In the genomic region with DNA sequence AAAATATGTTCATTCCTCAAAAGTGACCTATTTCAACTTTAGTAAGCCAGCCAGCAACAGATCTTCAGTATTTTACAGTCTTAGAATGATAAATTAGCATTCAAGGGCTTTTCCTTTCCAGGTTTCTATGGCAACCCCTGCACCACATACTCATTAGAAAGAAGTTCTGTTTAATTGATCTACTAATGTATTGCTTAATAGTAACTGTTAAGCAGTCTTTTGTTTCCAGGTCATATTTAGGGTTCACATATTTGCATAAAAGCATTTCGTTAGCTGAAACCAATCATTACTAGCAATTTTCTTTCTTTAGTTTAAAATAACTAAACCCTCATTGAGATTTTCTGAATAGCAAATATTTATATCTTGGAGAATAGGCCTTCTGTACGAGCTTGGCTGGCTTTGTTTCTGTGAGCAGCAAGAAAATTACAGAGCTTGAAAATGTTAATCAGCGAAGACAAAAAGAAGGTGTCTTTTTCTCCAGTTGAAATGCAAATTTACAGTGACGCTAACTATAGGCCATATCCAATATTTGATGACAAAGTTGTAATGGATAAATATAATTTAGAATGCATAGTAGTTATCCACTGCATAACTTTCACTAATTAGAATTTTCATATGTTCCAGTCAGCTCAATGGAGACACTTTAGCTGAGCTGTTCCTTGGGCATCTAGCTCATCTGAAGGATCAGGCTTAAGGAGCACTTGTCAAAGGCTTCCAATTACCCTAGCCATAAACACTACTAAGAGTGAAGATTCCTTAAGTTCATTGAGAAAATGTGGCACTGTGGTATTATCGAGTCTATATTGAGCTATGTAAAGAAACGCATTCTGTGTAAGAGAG, we compare ENCODE assay signal across 25 mouse cellular contexts.
DNase-seq lines count a peak whose midpoint lies in the region; ATAC-seq and TF ChIP-seq lines count a peak whose summit lies in the region.
"Had no signal": no experiment of that assay in that cellular context is flagged by ENCODE, and none has a peak within 500 bp of the region (broad histone marks: within the 10 kb centered on the region; RNA-seq: fewer than 3 reads in every experiment).

No protein-coding gene starts in this region.

- no peaks in the 10 kb centered on the region for H3K27me3 ChIP-seq in midbrain, embryonic 12.5 days
- H3K27me3 ChIP-seq in midbrain, embryonic 13.5 days = no peaks in the 10 kb centered on the region
- H3K27me3 ChIP-seq in forebrain, embryonic 12.5 days = 0 out of 2 replicates have a peak, but pooled peaks cover 4% of the 10 kb centered on the region
- H3K27me3 ChIP-seq in forebrain, postnatal 0 days (ENCODE audit: insufficient read depth, low read length) = 0 out of 2 replicates have a peak, but pooled peaks cover 4% of the 10 kb centered on the region
- H3K27me3 ChIP-seq: embryonic facial prominence, embryonic 12.5 days; hindbrain, embryonic 12.5 days; intestine, embryonic 15.5 days; limb, embryonic 15.5 days; liver, embryonic 13.5 days; megakaryocyte, embryonic 14.5 days had no signal

- H3K9ac ChIP-seq in midbrain, embryonic 12.5 days (replicated peaks) = no peak overlapping the region
- H3K9ac ChIP-seq in midbrain, embryonic 13.5 days (replicated peaks) = no peak overlapping the region
- no peak overlapping the region for H3K9ac ChIP-seq in forebrain, embryonic 12.5 days
- H3K9ac ChIP-seq in forebrain, postnatal 0 days = no peak overlapping the region
- H3K9ac ChIP-seq: embryonic facial prominence, embryonic 12.5 days; hindbrain, embryonic 12.5 days; intestine, embryonic 15.5 days; limb, embryonic 15.5 days; liver, embryonic 13.5 days had no signal

- peak; percentile 89 for DNase-seq in brain, embryonic 14.5 days (ENCODE audit: low read depth)
- DNase-seq in forebrain, postnatal 0 days = peak; percentile 56
- no peak for DNase-seq in urinary bladder, postnatal 4 days (ENCODE audit: low spot score in 2 of 2)
- no peak for DNase-seq in right cerebral cortex, postnatal 4 days
- no peak for DNase-seq in left cerebral cortex, postnatal 4 days
- DNase-seq: adrenal gland, postnatal 25 days; B cell, adult 2 months; cerebellum, adult 9-10 months; cerebellum, postnatal 36 days; heart, postnatal 14 days; kidney, adult 2 months; kidney, postnatal 4 days; liver, embryonic 13.5 days; lung, adult 18-20 months; lung, postnatal 4 days had no signal

- TF ChIP-seq CTCF in brain, embryonic 14.5 days (IDR thresholded peaks at IDR 0.05; ENCODE audit: borderline replicate concordance, extremely low read depth, insufficient read depth, insufficient read length) = no peak
- TF ChIP-seq CTCF in forebrain, postnatal 0 days (IDR thresholded peaks at IDR 0.05; ENCODE audit: low read depth) = no peak

- intact Hi-C loops in left cerebral cortex, postnatal 4 days (cut with DNase I) = no loop called here

- no peaks in the 10 kb centered on the region for H3K4me1 ChIP-seq in midbrain, embryonic 12.5 days
- H3K4me1 ChIP-seq in midbrain, embryonic 13.5 days (replicated peaks) = no peaks in the 10 kb centered on the region
- no peaks in the 10 kb centered on the region for H3K4me1 ChIP-seq in forebrain, embryonic 12.5 days
- no peaks in the 10 kb centered on the region for H3K4me1 ChIP-seq in forebrain, postnatal 0 days (ENCODE audit: insufficient read depth)
- H3K4me1 ChIP-seq: embryonic facial prominence, embryonic 12.5 days; hindbrain, embryonic 12.5 days; intestine, embryonic 15.5 days; limb, embryonic 10.5 days; limb, embryonic 15.5 days; liver, embryonic 13.5 days; megakaryocyte, embryonic 14.5 days had no signal

- H3K4me3 ChIP-seq in midbrain, embryonic 12.5 days = no peak overlapping the region
- no peak overlapping the region for H3K4me3 ChIP-seq in midbrain, embryonic 13.5 days (replicated peaks)
- H3K4me3 ChIP-seq in forebrain, embryonic 12.5 days (replicated peaks) = no peak overlapping the region
- H3K4me3 ChIP-seq in forebrain, postnatal 0 days (ENCODE audit: low read depth, low read length) = no peak overlapping the region
- H3K4me3 ChIP-seq: embryonic facial prominence, embryonic 12.5 days; hindbrain, embryonic 12.5 days; intestine, embryonic 15.5 days; limb, embryonic 10.5 days; limb, embryonic 15.5 days; liver, embryonic 13.5 days; megakaryocyte, embryonic 14.5 days had no signal

- H3K4me2 ChIP-seq in midbrain, embryonic 12.5 days (replicated peaks) = no peak overlapping the region
- H3K4me2 ChIP-seq in midbrain, embryonic 13.5 days (replicated peaks) = no peak overlapping the region
- no peak overlapping the region for H3K4me2 ChIP-seq in forebrain, embryonic 12.5 days
- H3K4me2 ChIP-seq in forebrain, postnatal 0 days (ENCODE audit: low read depth) = no peak overlapping the region
- H3K4me2 ChIP-seq: embryonic facial prominence, embryonic 12.5 days; hindbrain, embryonic 12.5 days; intestine, embryonic 15.5 days; limb, embryonic 15.5 days; liver, embryonic 13.5 days had no signal

- ATAC-seq in midbrain, embryonic 12.5 days (ENCODE audit: low FRiP score, low read depth) = peak; percentile 48; the same call in 1 of the 2 replicates
- no peak for ATAC-seq in midbrain, embryonic 13.5 days
- peak; percentile 85 for ATAC-seq in forebrain, embryonic 12.5 days (ENCODE audit: low FRiP score)
- peak; percentile 92; the same call in 1 of the 2 replicates for ATAC-seq in forebrain, postnatal 0 days
- ATAC-seq: intestine, embryonic 15.5 days; lung, postnatal 0 days had no signal

- no peaks in the 10 kb centered on the region for H3K36me3 ChIP-seq in midbrain, embryonic 12.5 days
- H3K36me3 ChIP-seq in midbrain, embryonic 13.5 days = no peaks in the 10 kb centered on the region
- no peaks in the 10 kb centered on the region for H3K36me3 ChIP-seq in forebrain, embryonic 12.5 days (replicated peaks)
- no peaks in the 10 kb centered on the region for H3K36me3 ChIP-seq in forebrain, postnatal 0 days (ENCODE audit: insufficient read depth)
- H3K36me3 ChIP-seq: embryonic facial prominence, embryonic 12.5 days; hindbrain, embryonic 12.5 days; intestine, embryonic 15.5 days; limb, embryonic 10.5 days; limb, embryonic 15.5 days; liver, embryonic 13.5 days had no signal

- no peak for TF ChIP-seq POLR2A in brain, embryonic 14.5 days (IDR thresholded peaks at IDR 0.05; ENCODE audit: borderline replicate concordance, extremely low read depth, insufficient read depth, insufficient read length, poor library complexity, severe bottlenecking)

- H3K9me3 ChIP-seq in midbrain, embryonic 12.5 days = no peaks in the 10 kb centered on the region
- no peaks in the 10 kb centered on the region for H3K9me3 ChIP-seq in midbrain, embryonic 13.5 days
- no peaks in the 10 kb centered on the region for H3K9me3 ChIP-seq in forebrain, embryonic 12.5 days
- H3K9me3 ChIP-seq in forebrain, postnatal 0 days (ENCODE audit: low read length) = no peaks in the 10 kb centered on the region
- H3K9me3 ChIP-seq: embryonic facial prominence, embryonic 12.5 days; hindbrain, embryonic 12.5 days; intestine, embryonic 15.5 days; limb, embryonic 10.5 days; limb, embryonic 15.5 days; liver, embryonic 13.5 days had no signal

- WGBS in midbrain, embryonic 12.5 days = 81% methylated on average over 6 of the region's 6 CpGs
- WGBS in midbrain, embryonic 13.5 days = 71% methylated on average over 6 of the region's 6 CpGs
- WGBS in forebrain, embryonic 12.5 days = 50% methylated on average over 6 of the region's 6 CpGs
- WGBS in forebrain, postnatal 0 days = 27% methylated on average over 6 of the region's 6 CpGs

- no peak overlapping the region for H3K27ac ChIP-seq in midbrain, embryonic 12.5 days (replicated peaks)
- H3K27ac ChIP-seq in midbrain, embryonic 13.5 days = no peak overlapping the region
- H3K27ac ChIP-seq in forebrain, embryonic 12.5 days = no peak overlapping the region
- no peak overlapping the region for H3K27ac ChIP-seq in forebrain, postnatal 0 days (ENCODE audit: low read depth, low read length)
- H3K27ac ChIP-seq: embryonic facial prominence, embryonic 12.5 days; hindbrain, embryonic 12.5 days; intestine, embryonic 15.5 days; limb, embryonic 10.5 days; limb, embryonic 15.5 days; liver, embryonic 13.5 days had no signal

Comparison
In these comparisons a context has a peak if more than half of its experiments do, and no peak if none do; other contexts are left out.
1. DNase-seq: peak in brain, embryonic 14.5 days (single experiment) and forebrain, postnatal 0 days (single experiment); none in urinary bladder, postnatal 4 days (0 of 2), right cerebral cortex, postnatal 4 days (single experiment) and left cerebral cortex, postnatal 4 days (single experiment).